Mouse (Mus musculus): ENCODE measurements around the gene Ccdc149. TPM values are rescaled to one million over a fixed set of nuclear protein-coding genes. Genes with fewer than 3 reads are reported as not detected.

Ccdc149 gene
- polyA plus RNA-seq, 1 experiment from 2014 or later, result 2.5 TPM

GRCm38 (mm10) chr5:52408668-52409315 is 62.5 kb downstream of the Ccdc149 start:
- 75% methylated on average over 7 of the region's 7 CpGs for WGBS
- H3K9me3 ChIP-seq, result no peaks in the 10 kb centered on the region
- no peak overlapping the region for H3K4me3 ChIP-seq
- no peak overlapping the region for H3K27ac ChIP-seq
- no peak overlapping the region for H3K9ac ChIP-seq
- no peak overlapping the region for H3K4me2 ChIP-seq
- H3K4me1 ChIP-seq, result no peaks in the 10 kb centered on the region
- no peaks in the 10 kb centered on the region for H3K27me3 ChIP-seq
- peak; percentile 54; the same call in 1 of the 2 replicates for ATAC-seq (ENCODE audit: insufficient number of reproducible peaks, insufficient read depth, low FRiP score, low TSS enrichment, low read depth)
- no peaks in the 10 kb centered on the region for H3K36me3 ChIP-seq

GRCm38 (mm10) chr5:52404373-52404772 is 66.9 kb downstream of the Ccdc149 start:
- no peak for ATAC-seq (ENCODE audit: insufficient number of reproducible peaks, insufficient read depth, low FRiP score, low TSS enrichment, low read depth)
- Histone ChIP-seq H3K4me1 (no peaks in the 10 kb centered on the region), H3K9me3 (no peaks in the 10 kb centered on the region), H3K9ac (no peak overlapping the region), H3K4me3 (no peak overlapping the region), H3K27me3 (no peaks in the 10 kb centered on the region), H3K4me2 (no peak overlapping the region), H3K27ac (no peak overlapping the region), H3K36me3 (no peaks in the 10 kb centered on the region)
- 49% methylated on average over 8 of the region's 8 CpGs for WGBS

- H3K9me3 ChIP-seq, result no peaks in the 10 kb centered on the region
- no peak overlapping the region for H3K9ac ChIP-seq
- H3K4me1 ChIP-seq, result no peaks in the 10 kb centered on the region
- H3K27ac ChIP-seq, result no peak overlapping the region
- 75% methylated on average over 4 of the region's 4 CpGs for WGBS
- no peaks in the 10 kb centered on the region for H3K36me3 ChIP-seq
- no peak overlapping the region for H3K4me2 ChIP-seq
- no peak overlapping the region for H3K4me3 ChIP-seq
- ATAC-seq (ENCODE audit: insufficient number of reproducible peaks, insufficient read depth, low FRiP score, low TSS enrichment, low read depth), result no peak
- no peaks in the 10 kb centered on the region for H3K27me3 ChIP-seq
These were observed 77.6 kb downstream of the Ccdc149 start for GRCm38 (mm10) chr5:52393756-52394155.

- WGBS, result 75% methylated on average over 16 of the region's 16 CpGs
- no peak overlapping the region for H3K27ac ChIP-seq
- H3K9ac ChIP-seq, result no peak overlapping the region
- no peaks in the 10 kb centered on the region for H3K36me3 ChIP-seq
- ATAC-seq (ENCODE audit: insufficient number of reproducible peaks, insufficient read depth, low FRiP score, low TSS enrichment, low read depth), result no peak
- no peak overlapping the region for H3K4me3 ChIP-seq
- H3K4me2 ChIP-seq, result no peak overlapping the region
- no peaks in the 10 kb centered on the region for H3K27me3 ChIP-seq
- no peaks in the 10 kb centered on the region for H3K9me3 ChIP-seq
- no peaks in the 10 kb centered on the region for H3K4me1 ChIP-seq
These were observed 79.8 kb downstream of the Ccdc149 start for GRCm38 (mm10) chr5:52391471-52391870.

- ATAC-seq (ENCODE audit: insufficient number of reproducible peaks, insufficient read depth, low FRiP score, low TSS enrichment, low read depth), result no peak
- H3K4me1 ChIP-seq, result no peaks in the 10 kb centered on the region
- no peaks in the 10 kb centered on the region for H3K36me3 ChIP-seq
- H3K9me3 ChIP-seq, result no peaks in the 10 kb centered on the region
- H3K4me3 ChIP-seq, result no peak overlapping the region
- no peak overlapping the region for H3K9ac ChIP-seq
- H3K27me3 ChIP-seq, result no peaks in the 10 kb centered on the region
- no peak overlapping the region for H3K27ac ChIP-seq
- no peak overlapping the region for H3K4me2 ChIP-seq
- 90% methylated on average over 6 of the region's 6 CpGs for WGBS
These were observed 80.9 kb downstream of the Ccdc149 start for GRCm38 (mm10) chr5:52390381-52390780.

GRCm38 (mm10) chr5:52388092-52388749 is 83.1 kb downstream of the Ccdc149 start:
- ATAC-seq (ENCODE audit: insufficient number of reproducible peaks, insufficient read depth, low FRiP score, low TSS enrichment, low read depth), result no peak
- WGBS, result 74% methylated on average over 7 of the region's 7 CpGs
- no peaks in the 10 kb centered on the region for H3K4me1 ChIP-seq
- no peak overlapping the region for H3K4me3 ChIP-seq
- no peaks in the 10 kb centered on the region for H3K27me3 ChIP-seq
- H3K4me2 ChIP-seq, result no peak overlapping the region
- no peaks in the 10 kb centered on the region for H3K9me3 ChIP-seq
- no peaks in the 10 kb centered on the region for H3K36me3 ChIP-seq
- no peak overlapping the region for H3K9ac ChIP-seq
- H3K27ac ChIP-seq, result no peak overlapping the region

GRCm38 (mm10) chr5:52386016-52386415 is 85.3 kb downstream of the Ccdc149 start:
- Histone ChIP-seq H3K27ac (no peak overlapping the region), H3K27me3 (no peaks in the 10 kb centered on the region), H3K36me3 (no peaks in the 10 kb centered on the region), H3K4me1 (no peaks in the 10 kb centered on the region), H3K4me3 (no peak overlapping the region), H3K4me2 (no peak overlapping the region), H3K9ac (no peak overlapping the region), H3K9me3 (no peaks in the 10 kb centered on the region)
- no peak for ATAC-seq (ENCODE audit: insufficient number of reproducible peaks, insufficient read depth, low FRiP score, low TSS enrichment, low read depth)
- WGBS, result 75% methylated on average over 2 of the region's 2 CpGs

- H3K4me1 ChIP-seq, result no peaks in the 10 kb centered on the region
- no peaks in the 10 kb centered on the region for H3K36me3 ChIP-seq
- WGBS, result 84% methylated on average over 5 of the region's 5 CpGs
- no peak for ATAC-seq (ENCODE audit: insufficient number of reproducible peaks, insufficient read depth, low FRiP score, low TSS enrichment, low read depth)
- no peaks in the 10 kb centered on the region for H3K27me3 ChIP-seq
- no peaks in the 10 kb centered on the region for H3K9me3 ChIP-seq
- no peak overlapping the region for H3K4me2 ChIP-seq
- no peak overlapping the region for H3K4me3 ChIP-seq
- no peak overlapping the region for H3K9ac ChIP-seq
- H3K27ac ChIP-seq, result no peak overlapping the region
These were observed 87.6 kb downstream of the Ccdc149 start for GRCm38 (mm10) chr5:52383748-52384147.

- no peak for ATAC-seq (ENCODE audit: insufficient number of reproducible peaks, insufficient read depth, low FRiP score, low TSS enrichment, low read depth)
- H3K27ac ChIP-seq, result no peak overlapping the region
- no peaks in the 10 kb centered on the region for H3K27me3 ChIP-seq
- H3K36me3 ChIP-seq, result no peaks in the 10 kb centered on the region
- H3K4me3 ChIP-seq, result no peak overlapping the region
- no peaks in the 10 kb centered on the region for H3K9me3 ChIP-seq
- no peak overlapping the region for H3K9ac ChIP-seq
- no peaks in the 10 kb centered on the region for H3K4me1 ChIP-seq
- 83% methylated on average over 8 of the region's 8 CpGs for whole genome bisulfite sequencing
- H3K4me2 ChIP-seq, result no peak overlapping the region
These were observed 88.5 kb downstream of the Ccdc149 start for GRCm38 (mm10) chr5:52382837-52383236.

- H3K27me3 ChIP-seq, result no peaks in the 10 kb centered on the region
- no peak overlapping the region for H3K4me3 ChIP-seq
- WGBS, result 86% methylated on average over 9 of the region's 9 CpGs
- no peak for ATAC-seq (ENCODE audit: insufficient number of reproducible peaks, insufficient read depth, low FRiP score, low TSS enrichment, low read depth)
- no peak overlapping the region for H3K27ac ChIP-seq
- H3K36me3 ChIP-seq, result no peaks in the 10 kb centered on the region
- H3K4me2 ChIP-seq, result no peak overlapping the region
- no peaks in the 10 kb centered on the region for H3K9me3 ChIP-seq
- H3K9ac ChIP-seq, result no peak overlapping the region
- H3K4me1 ChIP-seq, result no peaks in the 10 kb centered on the region
These were observed 95.5 kb downstream of the Ccdc149 start for GRCm38 (mm10) chr5:52375847-52376246.

GRCm38 (mm10) chr5:52370901-52371300 is 100.4 kb downstream of the Ccdc149 start:
- Histone ChIP-seq H3K4me2 (no peak overlapping the region), H3K9ac (no peak overlapping the region), H3K9me3 (no peaks in the 10 kb centered on the region), H3K4me1 (peaks cover 5% of the 10 kb centered on the region; the same call in 1 of the 2 replicates), H3K27ac (no peak overlapping the region), H3K4me3 (no peak overlapping the region), H3K27me3 (peaks cover 13% of the 10 kb centered on the region), H3K36me3 (no peaks in the 10 kb centered on the region)
- ATAC-seq (ENCODE audit: insufficient number of reproducible peaks, insufficient read depth, low FRiP score, low TSS enrichment, low read depth), result no peak
- 66% methylated on average over 6 of the region's 6 CpGs for WGBS
